Mouse (Mus musculus) midbrain, embryonic 16.5 days (tissue): ENCODE measurements at regions not wholly inside any gene's neighbourhood (a gene's known extent, or its start where the extent isn't known, plus 50 kb on each side); places are given as distances from the start of the nearest gene placed in this dataset.

Experiments
- ATAC-seq: fragments of 200-750 bp; cut with Nextera tagmentation; 2 replicates; pipeline ENCODE4 v1.8.0; 2017; ENCODE audit warnings: moderate TSS enrichment
- H3K27ac ChIP-seq: fragments of 300-500 bp; sonication (generic); 2 replicates; pipeline ENCODE4 v1.5.1; 2014; ENCODE audit warnings: mild to moderate bottlenecking, low read length, mixed read lengths
- H3K27me3 ChIP-seq: fragments of 300-500 bp; sonication (generic); 2 replicates; pipeline ENCODE4 v1.6.1; 2014; ENCODE audit warnings: low read depth, low read length, mixed read lengths; ENCODE audit not compliant: control insufficient read depth, insufficient read depth
- H3K36me3 ChIP-seq: fragments of 300-500 bp; sonication (generic); 2 replicates; pipeline ENCODE4 v1.6.1; 2014; ENCODE audit warnings: mild to moderate bottlenecking, low read length, moderate library complexity, mixed read lengths; ENCODE audit not compliant: control insufficient read depth, insufficient read depth
- H3K4me1 ChIP-seq: fragments of 300-500 bp; sonication (generic); 2 replicates; pipeline ENCODE4 v1.6.1; 2014; ENCODE audit warnings: mild to moderate bottlenecking, low read length, mixed read lengths; ENCODE audit not compliant: control insufficient read depth, insufficient read depth
- H3K4me2 ChIP-seq: fragments of 300-500 bp; sonication (generic); 2 replicates; pipeline ENCODE4 v1.6.1; 2014; ENCODE audit warnings: mild to moderate bottlenecking, low read length, mixed read lengths
- H3K4me3 ChIP-seq: fragments of 300-500 bp; sonication (generic); 2 replicates; pipeline ENCODE4 v1.5.1; 2014; ENCODE audit warnings: low read depth, mild to moderate bottlenecking, low read length, moderate library complexity, mixed read lengths
- H3K9ac ChIP-seq: fragments of 300-500 bp; sonication (generic); 2 replicates; pipeline ENCODE4 v1.6.1; 2014; ENCODE audit warnings: low read depth, low read length, mixed read lengths
- H3K9me3 ChIP-seq: fragments of 300-500 bp; sonication (generic); replicated peaks from 2 replicates; pipeline ENCODE4 v1.6.1; 2014; ENCODE audit warnings: mild to moderate bottlenecking, low read length, mixed read lengths; ENCODE audit not compliant: control insufficient read depth, poor library complexity, severe bottlenecking
- WGBS: fragments of 180-500 bp; shearing (Covaris S2); extraction: QIAGEN DNeasy Blood & Tissue Kit; methylation state at CpG from one replicate; pipeline ENCODE4 v1.1.7; 2014; 5-methylcytosine and 5-hydroxymethylcytosine counted together

DNA sequence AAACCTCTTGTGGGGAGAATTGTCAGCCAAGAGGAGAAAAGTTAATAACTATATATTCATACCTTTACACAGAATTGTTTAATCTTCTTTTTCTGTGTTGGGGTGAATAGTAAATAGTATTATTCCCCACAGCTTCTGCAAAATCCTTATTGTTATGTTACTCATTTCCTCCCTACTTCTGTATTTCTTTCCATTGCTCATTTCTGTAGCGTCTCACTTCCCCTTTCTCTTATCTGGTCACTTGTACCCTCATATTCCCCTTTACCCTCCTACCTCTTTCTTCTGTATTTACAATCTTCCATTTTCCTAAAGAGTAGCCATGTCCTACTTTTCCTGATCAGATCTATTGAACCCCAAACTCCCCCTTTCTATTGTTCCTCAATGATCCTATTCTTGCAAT is 224.6 kb upstream of the Tle1 start:
- no peak for ATAC-seq
- no peaks in the 10 kb centered on the region for H3K27me3 ChIP-seq
- H3K4me1 ChIP-seq, result no peaks in the 10 kb centered on the region
- H3K9me3 ChIP-seq, result no peaks in the 10 kb centered on the region
- no peak overlapping the region for H3K9ac ChIP-seq
- H3K4me2 ChIP-seq, result no peak overlapping the region
- no peak overlapping the region for H3K4me3 ChIP-seq
- no peaks in the 10 kb centered on the region for H3K36me3 ChIP-seq
- H3K27ac ChIP-seq, result no peak overlapping the region
- WGBS, result 85% methylated on average over 1 of the region's 1 CpGs

DNA sequence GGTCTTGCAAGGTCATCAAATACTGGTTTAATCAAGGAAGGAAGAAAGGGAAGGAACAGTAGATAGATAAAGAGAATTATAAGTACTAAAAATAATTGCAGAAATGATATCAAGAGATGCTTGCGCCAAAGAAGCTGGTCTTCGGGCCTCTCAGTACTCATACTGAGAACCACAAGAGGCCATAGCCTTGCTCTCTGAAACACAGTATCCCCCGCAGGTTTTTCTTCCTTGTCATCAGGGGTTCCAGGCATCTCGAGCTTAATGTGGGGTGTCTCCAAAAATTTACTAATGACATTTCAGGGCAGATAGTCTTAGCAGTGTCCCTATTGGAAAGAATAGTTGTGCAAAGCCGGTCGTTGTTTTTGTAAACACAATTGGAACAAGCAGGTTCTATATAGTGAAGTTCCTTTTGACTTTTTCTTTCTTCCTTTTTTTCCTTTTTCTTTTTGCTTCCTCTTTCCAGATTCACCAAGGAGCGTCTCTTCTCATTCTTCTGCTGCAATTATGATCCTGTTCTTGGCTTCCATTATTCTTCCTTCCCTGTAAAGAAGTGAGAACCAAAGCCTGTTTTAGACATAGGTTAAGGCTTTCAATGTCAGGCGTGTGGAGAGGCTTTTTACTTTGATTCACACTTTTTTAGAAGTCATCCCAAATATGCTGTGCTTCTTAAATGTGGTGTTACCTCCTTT is 211.5 kb upstream of the Tle1 start:
- Histone ChIP-seq H3K4me3 (no peak overlapping the region), H3K36me3 (no peaks in the 10 kb centered on the region), H3K27me3 (no peaks in the 10 kb centered on the region), H3K9ac (no peak overlapping the region), H3K4me2 (no peak overlapping the region), H3K9me3 (no peaks in the 10 kb centered on the region), H3K4me1 (no peaks in the 10 kb centered on the region), H3K27ac (no peak overlapping the region)
- WGBS, result 91% methylated on average over 8 of the region's 8 CpGs
- no peak for ATAC-seq

DNA sequence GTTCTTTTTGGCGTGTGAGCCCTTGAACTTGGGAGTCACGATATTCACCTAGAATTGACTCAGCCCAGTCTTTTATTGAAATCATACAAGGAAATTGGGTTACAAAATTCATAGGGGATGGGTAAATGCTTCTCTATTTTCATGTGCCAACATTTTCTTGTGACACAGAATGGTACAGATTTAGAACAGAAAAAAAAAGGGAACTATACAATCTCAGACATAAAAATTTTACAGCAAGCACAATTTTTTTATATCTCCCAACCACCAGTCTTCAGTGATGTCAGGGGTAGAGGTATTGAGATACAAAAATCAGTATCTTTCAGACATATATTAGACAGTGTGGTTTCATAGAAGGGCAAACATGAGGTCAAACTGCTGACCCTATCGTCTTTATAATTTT is 210.6 kb upstream of the Tle1 start:
- ATAC-seq, result no peak
- Histone ChIP-seq H3K27ac (no peak overlapping the region), H3K4me1 (no peaks in the 10 kb centered on the region), H3K27me3 (no peaks in the 10 kb centered on the region), H3K9me3 (no peaks in the 10 kb centered on the region), H3K4me2 (no peak overlapping the region), H3K4me3 (no peak overlapping the region), H3K36me3 (no peaks in the 10 kb centered on the region), H3K9ac (no peak overlapping the region)
- WGBS, result over 99% methylated on average over 3 of the region's 3 CpGs

DNA sequence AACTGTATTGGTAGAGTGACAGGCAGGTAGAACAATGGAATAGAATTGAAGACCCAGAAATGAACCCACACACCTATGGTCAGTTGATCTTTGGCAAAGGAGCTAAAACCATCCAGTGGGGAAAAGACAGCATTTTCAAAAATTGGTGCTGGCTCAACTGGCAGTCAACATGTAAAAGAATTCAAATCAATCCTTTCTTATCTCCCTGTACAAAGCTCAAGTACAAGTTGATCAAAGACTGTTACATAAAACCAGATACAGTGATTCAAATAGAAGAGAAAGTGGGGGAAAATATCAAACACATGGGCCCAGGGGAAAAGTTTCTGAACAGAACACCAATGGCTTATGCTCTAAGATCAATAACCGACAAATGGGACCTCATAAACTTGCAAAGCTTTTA is 200.0 kb upstream of the Tle1 start:
- Histone ChIP-seq H3K4me3 (no peak overlapping the region), H3K27me3 (no peaks in the 10 kb centered on the region), H3K27ac (no peak overlapping the region), H3K4me1 (no peaks in the 10 kb centered on the region), H3K9me3 (no peaks in the 10 kb centered on the region), H3K4me2 (no peak overlapping the region), H3K9ac (no peak overlapping the region), H3K36me3 (no peaks in the 10 kb centered on the region)
- ATAC-seq, result no peak
- 92% methylated on average over 1 of the region's 1 CpGs for WGBS

DNA sequence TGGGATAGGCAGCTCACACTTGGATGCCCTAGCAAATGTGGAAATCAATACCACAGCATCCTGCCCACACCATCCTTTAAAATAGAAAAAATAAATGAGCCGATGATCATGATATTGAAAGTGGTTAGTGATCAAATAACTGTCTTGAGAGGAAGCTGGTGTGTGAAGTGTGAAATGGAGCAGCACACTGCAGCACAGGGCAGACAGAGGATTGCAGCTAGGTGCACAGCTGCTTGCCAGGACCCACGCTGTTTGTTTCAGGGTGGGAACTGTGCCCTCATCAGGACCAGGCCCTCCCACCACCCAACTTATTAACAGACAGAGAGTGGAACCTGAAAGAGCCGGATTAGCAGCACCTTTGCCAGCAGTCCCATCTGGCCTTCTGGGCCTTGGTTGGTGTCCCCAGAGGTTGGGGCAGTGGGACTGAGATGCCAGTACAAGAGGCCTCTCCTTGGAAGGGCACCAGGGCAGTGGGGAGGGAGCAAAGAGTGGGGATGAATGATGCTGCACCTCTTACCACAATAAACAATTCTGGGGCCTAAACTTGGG is 191.2 kb upstream of the Tle1 start:
- 75% methylated on average over 3 of the region's 3 CpGs for WGBS
- Histone ChIP-seq H3K9ac (no peak overlapping the region), H3K4me2 (no peak overlapping the region), H3K36me3 (no peaks in the 10 kb centered on the region), H3K4me3 (no peak overlapping the region), H3K27ac (no peak overlapping the region), H3K27me3 (no peaks in the 10 kb centered on the region), H3K4me1 (no peaks in the 10 kb centered on the region), H3K9me3 (no peaks in the 10 kb centered on the region)
- no peak; the same call in 1 of the 2 replicates for ATAC-seq

DNA sequence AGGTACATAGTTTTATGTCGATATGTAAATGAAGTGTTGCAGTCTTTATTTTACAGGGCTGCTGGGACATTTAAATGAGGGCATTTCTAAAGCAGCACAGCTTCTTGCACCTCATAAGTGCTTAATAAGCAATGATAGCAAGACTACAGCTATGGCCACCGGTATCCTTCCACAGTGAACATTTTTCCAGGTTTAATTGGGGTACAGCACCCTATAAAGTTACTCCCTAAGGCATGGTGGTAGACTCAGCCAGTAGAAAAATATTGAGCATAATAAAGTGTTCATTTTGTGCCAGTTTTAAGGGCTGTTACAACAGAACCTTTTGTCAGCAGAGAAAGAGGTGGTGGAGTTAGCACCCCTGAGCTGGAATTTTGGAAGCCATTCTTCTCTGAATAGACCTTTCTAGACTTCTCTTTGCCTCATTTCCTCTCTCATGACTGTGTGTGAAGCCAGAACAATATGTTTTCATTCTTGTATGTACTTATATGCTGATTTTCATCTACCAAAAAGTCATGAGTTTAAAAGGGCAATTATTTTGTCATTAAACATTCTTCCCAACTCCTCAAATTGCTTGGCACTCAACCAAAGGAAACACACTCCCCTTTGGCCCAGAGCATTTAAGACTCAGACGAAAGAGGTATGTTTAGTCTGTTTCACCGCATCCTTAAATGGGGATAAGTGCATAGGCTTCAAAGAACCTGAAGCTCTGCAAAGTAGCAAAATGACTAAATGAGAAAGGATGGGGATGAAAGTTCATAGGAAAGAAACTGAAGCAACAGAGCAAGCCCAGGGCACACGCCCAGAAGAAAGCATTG is 189.3 kb upstream of the Tle1 start:
- H3K4me2 ChIP-seq, result no peak overlapping the region
- H3K27me3 ChIP-seq, result no peaks in the 10 kb centered on the region
- H3K27ac ChIP-seq, result no peak overlapping the region
- no peaks in the 10 kb centered on the region for H3K9me3 ChIP-seq
- 80% methylated on average over 5 of the region's 5 CpGs for WGBS
- H3K4me1 ChIP-seq, result peaks cover under 1% of the 10 kb centered on the region; the same call in 1 of the 2 replicates
- H3K36me3 ChIP-seq, result no peaks in the 10 kb centered on the region
- no peak overlapping the region for H3K4me3 ChIP-seq
- ATAC-seq, result no peak
- no peak overlapping the region for H3K9ac ChIP-seq

DNA sequence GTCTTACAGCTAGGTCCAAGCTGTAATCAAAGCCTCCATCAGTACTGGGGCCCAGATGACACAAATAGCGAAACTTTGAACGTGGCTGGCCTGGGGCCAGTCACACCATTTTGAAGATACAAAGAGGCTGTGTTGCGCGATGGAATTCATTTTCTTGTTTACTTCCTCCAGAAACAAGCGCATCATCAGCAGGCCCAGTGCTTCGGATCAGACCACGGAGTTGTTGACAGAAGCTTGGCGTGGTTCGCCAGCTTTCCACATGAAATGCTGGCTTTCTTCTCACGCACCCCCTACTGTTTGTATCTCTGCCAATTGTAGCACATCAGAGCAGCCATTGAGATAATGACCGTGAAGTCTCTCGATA is 184.2 kb upstream of the Tle1 start:
- H3K4me2 ChIP-seq, result peak overlapping the region; percentile 30
- no peak overlapping the region for H3K4me3 ChIP-seq
- H3K9me3 ChIP-seq, result no peaks in the 10 kb centered on the region
- no peak overlapping the region for H3K9ac ChIP-seq
- WGBS, result 11% methylated on average over 12 of the region's 12 CpGs
- H3K27ac ChIP-seq, result no peak overlapping the region
- H3K4me1 ChIP-seq, result peaks cover 30% of the 10 kb centered on the region
- no peaks in the 10 kb centered on the region for H3K27me3 ChIP-seq
- no peaks in the 10 kb centered on the region for H3K36me3 ChIP-seq
- ATAC-seq, result peak; percentile 83

DNA sequence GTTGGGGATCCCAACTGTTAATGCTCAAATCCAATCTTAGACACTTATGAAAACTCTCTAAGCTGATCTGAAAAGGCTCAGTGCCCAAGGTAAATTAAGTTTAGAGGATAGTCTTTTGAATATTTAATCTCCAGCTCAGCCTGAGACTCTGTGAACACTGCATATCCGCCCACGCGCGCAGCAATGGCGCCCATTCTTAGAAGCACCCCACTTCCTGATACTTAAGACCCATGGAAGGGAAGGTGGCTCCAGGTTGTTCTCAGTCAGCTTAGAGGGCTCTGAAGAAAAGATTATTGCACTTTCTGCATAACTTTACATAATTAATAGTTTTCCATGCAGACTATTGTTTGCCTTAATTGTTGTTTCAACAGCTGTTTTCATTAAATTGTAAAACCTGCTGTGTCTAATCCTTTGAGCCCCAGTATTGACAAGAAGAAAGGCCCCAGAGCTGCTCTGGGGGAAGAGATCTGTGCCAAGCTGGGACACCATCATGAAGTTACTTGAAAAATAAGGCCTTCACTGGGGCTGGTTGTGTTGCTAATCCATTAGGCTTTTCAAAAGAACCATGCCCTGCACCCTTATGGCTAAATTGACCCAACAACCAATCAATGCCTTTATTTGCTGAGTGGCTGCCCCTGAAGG is 183.7 kb upstream of the Tle1 start:
- H3K9ac ChIP-seq, result no peak overlapping the region
- no peak overlapping the region for H3K27ac ChIP-seq
- H3K4me2 ChIP-seq, result peak overlapping the region; percentile 30; the same call in 1 of the 2 replicates
- peaks cover 30% of the 10 kb centered on the region for H3K4me1 ChIP-seq
- H3K4me3 ChIP-seq, result no peak overlapping the region
- no peaks in the 10 kb centered on the region for H3K36me3 ChIP-seq
- no peaks in the 10 kb centered on the region for H3K27me3 ChIP-seq
- ATAC-seq, result peak; percentile 36
- 26% methylated on average over 5 of the region's 5 CpGs for WGBS
- H3K9me3 ChIP-seq, result no peaks in the 10 kb centered on the region

DNA sequence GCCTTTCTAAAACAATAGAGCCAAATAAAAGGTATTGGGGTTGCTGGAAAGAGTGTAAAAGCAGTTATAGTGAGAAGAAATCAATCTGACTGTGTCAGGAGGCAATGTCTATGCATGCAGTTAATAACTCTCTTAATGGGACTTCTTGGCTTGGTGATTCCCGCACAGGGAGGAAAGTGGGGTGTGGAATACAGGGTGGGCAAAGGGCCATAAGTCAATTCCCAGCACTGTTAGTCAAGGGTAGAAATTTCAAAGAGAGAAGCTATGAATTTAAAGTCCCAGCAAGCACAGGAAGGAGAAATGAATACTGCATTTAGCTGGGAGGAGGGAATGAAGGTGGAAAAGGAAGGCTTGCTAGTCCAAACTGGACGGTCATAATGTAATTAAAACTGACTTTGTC is 183.0 kb upstream of the Tle1 start:
- 28% methylated on average over 2 of the region's 2 CpGs for WGBS
- Histone ChIP-seq H3K27me3 (no peaks in the 10 kb centered on the region), H3K9me3 (no peaks in the 10 kb centered on the region), H3K4me1 (peaks cover 30% of the 10 kb centered on the region), H3K36me3 (no peaks in the 10 kb centered on the region), H3K4me2 (no peak overlapping the region), H3K9ac (no peak overlapping the region), H3K27ac (no peak overlapping the region), H3K4me3 (no peak overlapping the region)
- no peak for ATAC-seq
